Mouse (Mus musculus): ENCODE data around the gene Ggta1.

GRCm38 (mm10) chr2:35397096-35397495 lies 65.9 kb downstream of the Ggta1 start, which contains the start of gene 4930402F06Rik:
- no peak for TF ChIP-seq GATA1 (IDR thresholded peaks at IDR 0.05; ENCODE audit: borderline replicate concordance, low read length)
- TF ChIP-seq FLI1 (IDR thresholded peaks at IDR 0.05; ENCODE audit: low read length) = no peak

Data from megakaryocyte, embryonic 14.5 days (primary cell).